20 mouse cellular contexts compared by ENCODE assay signal in genomic region chr2:104153876-104154275, GRCm38 (mm10). TPM values are rescaled to one million over a fixed set of nuclear protein-coding genes. Genes with fewer than 3 reads are reported as not detected.
DNase-seq lines count a peak whose midpoint lies in the region; ATAC-seq and TF ChIP-seq lines count a peak whose summit lies in the region.
"Had no signal": no experiment of that assay in that cellular context is flagged by ENCODE, and none has a peak within 500 bp of the region (broad histone marks: within the 10 kb centered on the region; RNA-seq: fewer than 3 reads in every experiment).

No protein-coding gene starts in this region.

- peaks cover 40% of the 10 kb centered on the region for H3K4me1 ChIP-seq in cerebellum, adult 2 months (ENCODE audit: control insufficient read depth, insufficient read depth, low read length)
- H3K4me1 ChIP-seq in heart, embryonic 11.5 days (ENCODE audit: control insufficient read depth, insufficient read depth, low read length): no peaks in the 10 kb centered on the region; the same call in 1 of the 2 replicates

- H3K4me2 ChIP-seq in heart, embryonic 11.5 days: no peak overlapping the region

- H3K27ac ChIP-seq in cerebellum, adult 2 months (ENCODE audit: insufficient read depth, low read length): peak overlapping the region; percentile 64
- H3K27ac ChIP-seq in heart, embryonic 11.5 days (ENCODE audit: low read depth, low read length): no peak overlapping the region

- H3K9ac ChIP-seq in heart, embryonic 11.5 days (ENCODE audit: low read depth, low read length): no peak overlapping the region

- no peaks in the 10 kb centered on the region for H3K36me3 ChIP-seq in heart, embryonic 11.5 days (ENCODE audit: control insufficient read depth, insufficient read depth, low read length)
- H3K36me3 ChIP-seq: G1E had no signal

- WGBS in cerebellum, adult 2 months: 12% methylated on average over 3 of the region's 3 CpGs
- WGBS in heart, embryonic 11.5 days (ENCODE audit: insufficient replicate concordance): 84% methylated on average over 3 of the region's 3 CpGs

- no peak for ATAC-seq in heart, embryonic 11.5 days (replicated peaks; ENCODE audit: insufficient number of reproducible peaks, low FRiP score, low TSS enrichment)
- ATAC-seq: activated CD4-positive, CD25-positive, alpha-beta regulatory T cell, adult 4 months; CD4-positive, CD25-positive, alpha-beta regulatory T cell, adult 4 months; Patski had no signal

- TF ChIP-seq CTCF in cerebellum, adult 2 months (IDR thresholded peaks at IDR 0.05; ENCODE audit: borderline replicate concordance, insufficient read depth, low read depth, low read length): no peak

- H3K27me3 ChIP-seq in cerebellum, adult 2 months (ENCODE audit: control insufficient read depth, insufficient read depth, low read length): no peaks in the 10 kb centered on the region
- H3K27me3 ChIP-seq in heart, embryonic 11.5 days (ENCODE audit: control insufficient read depth, insufficient read depth, low read length): no peaks in the 10 kb centered on the region
- H3K27me3 ChIP-seq: CH12.LX had no signal

- DNase-seq in cerebellum, adult 2 months: peak in 1 of 2 experiments; percentile 69
- no peak for DNase-seq in cerebellum, postnatal 4 days (ENCODE audit: low spot score in 2 of 2)
- DNase-seq in cerebellum, adult 9-10 months: peak; percentile 73
- DNase-seq in cerebellum, adult 11-12 months: no peak
- peak; percentile 46 for DNase-seq in heart, adult 11 months
- DNase-seq in brain, adult 2 months (ENCODE audit: low read depth, low spot score): peak; percentile 63
- DNase-seq in kidney, adult 9 months: no peak
- DNase-seq: adrenal gland, adult 2 months; adrenal gland, adult 8-10 months; adrenal gland, postnatal 10 days; adrenal gland, postnatal 14 days; adrenal gland, postnatal 36 days; B cell, adult 2 months had no signal

- TF ChIP-seq POLR2A in cerebellum, adult 2 months (IDR thresholded peaks at IDR 0.05; ENCODE audit: borderline replicate concordance, insufficient read depth, low read length): no peak

- H3K4me3 ChIP-seq in cerebellum, adult 2 months (replicated peaks; ENCODE audit: insufficient read depth, low read depth, low read length): no peak overlapping the region
- no peak overlapping the region for H3K4me3 ChIP-seq in heart, embryonic 11.5 days (ENCODE audit: low read depth, low read length)

- H3K9me3 ChIP-seq in heart, embryonic 11.5 days (replicated peaks; ENCODE audit: control insufficient read depth, low read length): no peaks in the 10 kb centered on the region
- H3K9me3 ChIP-seq: G1E had no signal

RNA-seq across cellular contexts. Expression of gene A930018P22Rik, which starts 31.3 kb away (rescaled TPM):
- polyA plus RNA-seq in cerebellum, adult 2 months (2012; rRNA removed): 0.18 TPM in 1 of 2 replicates, not detected in the other
- 0.46 and 0.53 TPM in 2 replicates for polyA plus RNA-seq in heart, embryonic 11.5 days (2014; fragmentation: Nextera tagmentation; extraction: Ambion mirVana)
- polyA plus RNA-seq: activated CD4-positive, CD25-positive, alpha-beta regulatory T cell, adult 4 months; brain, embryonic 14.5 days; CD4-positive, CD25-positive, alpha-beta regulatory T cell, adult 4 months; G1E; Patski had no signal

RNA-seq across cellular contexts. Expression of gene Cd59a, which starts 58.3 kb away (rescaled TPM):
- polyA plus RNA-seq in cerebellum, adult 2 months (2012; rRNA removed): 37.0 and 42.4 TPM in 2 replicates
- polyA plus RNA-seq in heart, embryonic 11.5 days (2014; fragmentation: Nextera tagmentation; extraction: Ambion mirVana): 89.4 and 89.9 TPM in 2 replicates

Comparison
In these comparisons a context has a peak if more than half of its experiments do, and no peak if none do; other contexts are left out.
1. DNase-seq: peak in cerebellum, adult 9-10 months (single experiment), heart, adult 11 months (single experiment) and brain, adult 2 months (single experiment); none in cerebellum, postnatal 4 days (0 of 2), cerebellum, adult 11-12 months (single experiment) and kidney, adult 9 months (single experiment).